Mouse (Mus musculus) lung, adult 18-20 months (tissue): ENCODE data around the gene Metap1.

Experiments used
- DNase-seq, 2 experiments: peaks; one replicate each; pipeline ENCODE4 v3.0.0; 2022; ENCODE audit warnings: mixed read lengths in 2 of 2

The Metap1 gene

DNA sequence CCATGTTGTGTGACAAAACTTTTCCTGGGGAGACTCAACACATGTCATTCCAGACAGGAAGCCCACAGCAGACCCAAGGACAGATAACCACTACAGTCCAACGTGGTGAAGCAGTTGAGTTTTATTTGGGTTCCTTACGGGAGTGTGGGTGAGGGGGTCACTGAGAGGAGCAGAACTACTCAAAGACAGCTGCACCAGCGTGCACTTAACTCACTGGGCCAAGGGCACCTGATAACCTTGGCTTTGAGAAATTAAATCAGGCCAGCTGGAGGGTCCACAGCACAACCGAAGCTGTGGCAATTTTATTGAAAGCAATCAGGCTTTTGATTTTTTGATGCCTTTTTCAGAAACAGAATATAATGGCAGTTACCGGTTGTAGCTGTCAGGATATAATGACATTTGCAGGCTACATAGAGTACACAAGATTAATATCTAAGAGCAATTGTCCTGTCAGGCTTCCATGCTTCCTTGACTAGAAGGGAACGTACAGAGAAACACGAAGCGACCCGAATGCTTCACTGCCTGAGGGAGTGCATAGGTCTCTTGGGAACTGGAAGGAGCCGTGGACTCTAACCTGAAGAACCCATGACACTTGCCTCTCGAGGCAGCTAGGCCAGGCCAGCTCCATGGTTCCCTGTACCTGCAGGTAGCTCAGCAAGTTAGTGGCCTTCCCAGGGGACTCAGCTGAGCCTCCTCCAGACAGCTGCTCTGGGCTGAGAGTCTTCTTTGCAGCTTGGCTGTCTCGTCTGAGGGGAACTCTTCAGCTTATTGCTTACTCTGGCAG, 41.0 kb downstream of the Metap1 start:
- DNase-seq, result no peak

DNA sequence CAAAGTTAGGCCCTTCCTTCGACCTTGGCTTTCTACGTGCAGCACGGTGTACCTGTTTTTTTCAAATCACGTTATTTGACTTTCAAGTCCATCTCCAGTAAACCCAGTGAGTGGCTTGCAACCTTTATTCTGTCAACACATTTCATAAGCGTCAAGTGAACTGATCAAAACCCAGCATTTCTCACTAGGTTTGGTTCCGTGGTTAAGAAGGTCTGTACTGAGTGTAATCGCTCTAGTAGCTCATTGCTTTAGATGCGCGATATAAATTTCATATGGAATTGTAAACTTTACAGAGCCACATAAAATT, 45.9 kb downstream of the Metap1 start:
- no peak for DNase-seq

DNA sequence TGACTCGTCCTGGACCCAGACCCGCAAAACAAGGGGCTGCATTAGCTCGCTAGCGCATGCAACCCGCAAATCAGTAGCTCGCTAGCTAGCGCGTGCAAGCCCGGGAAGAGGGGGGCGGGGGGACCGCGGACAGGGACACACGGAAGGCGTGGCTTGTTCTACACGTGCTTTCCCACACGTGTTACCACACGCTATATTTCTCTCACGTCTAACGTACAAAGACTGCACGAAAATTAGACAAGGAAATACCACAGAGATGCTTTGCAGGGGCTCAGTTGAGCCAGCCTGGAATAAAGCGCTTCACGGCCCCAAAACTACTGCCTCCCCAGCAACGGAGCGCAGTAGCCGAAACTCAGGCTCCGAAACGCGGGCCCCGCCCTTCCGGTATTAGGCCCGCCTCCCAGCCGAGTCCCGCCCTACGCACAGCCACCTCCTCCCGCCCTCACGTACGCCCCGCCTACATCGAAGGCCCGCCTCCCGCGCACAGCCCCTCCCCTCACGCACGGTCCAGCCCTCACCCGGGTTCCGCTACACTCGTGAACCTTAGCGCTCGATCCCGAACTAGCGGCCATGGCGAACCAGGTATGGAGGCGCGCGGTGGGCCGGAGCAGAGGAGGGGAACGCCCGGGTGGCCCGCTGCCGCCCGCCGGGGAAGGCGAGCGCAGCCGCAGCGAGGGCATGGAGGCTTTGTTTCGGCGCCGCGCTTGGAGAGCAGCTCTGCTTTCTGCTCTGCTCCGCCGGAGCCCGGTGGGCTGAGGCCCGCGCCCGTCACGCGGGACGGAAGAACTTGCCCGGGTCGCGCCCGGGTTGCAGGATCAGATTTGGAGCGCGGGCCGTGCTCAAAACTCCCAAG, 46.5 kb downstream of the Metap1 start, which contains the start of gene Adh5:
Gene Adh5 (plus strand): TSS at position 482 of the 853 bp plus-strand sequence.
- DNase-seq, result peak; percentile 92

DNA sequence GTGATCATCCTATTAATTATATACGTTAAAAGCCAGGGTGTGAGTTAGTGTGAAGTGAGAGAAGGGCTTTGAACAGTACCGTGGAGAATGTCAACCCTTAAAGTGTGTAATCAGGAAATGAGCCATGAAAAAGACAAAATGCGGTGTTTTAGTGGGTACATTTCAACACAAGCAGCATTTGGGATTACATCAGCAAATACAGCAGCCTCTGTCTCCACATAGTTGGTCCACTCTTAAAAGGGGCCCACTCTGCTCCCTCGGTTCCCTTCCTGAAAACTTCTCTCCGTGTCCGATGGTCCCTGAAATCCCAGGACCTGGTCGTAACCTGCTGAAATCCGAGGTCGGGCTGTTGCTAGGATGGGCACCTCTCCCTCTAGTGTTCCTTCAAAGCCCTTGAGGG, 47.1 kb downstream of the Metap1 start:
- DNase-seq, result no peak

DNA sequence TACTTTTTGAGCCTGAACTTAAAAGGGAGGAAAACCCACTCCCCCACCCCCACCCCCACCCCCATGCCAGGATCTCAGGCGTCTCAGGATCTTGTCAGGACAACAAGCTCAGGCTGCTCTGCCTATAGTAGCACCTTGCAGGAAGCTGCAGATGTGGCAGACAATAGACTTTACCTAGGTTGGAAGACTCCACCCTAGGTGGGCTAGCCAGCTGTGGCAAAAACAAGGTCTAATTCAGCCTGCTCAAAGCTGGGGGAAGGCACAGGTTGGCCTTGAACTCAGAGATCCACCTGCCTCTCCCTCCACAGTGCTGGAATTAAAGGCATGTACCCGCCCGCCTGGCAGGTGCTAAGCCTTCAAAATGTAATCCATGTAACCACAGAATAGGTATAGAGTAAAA, 50.6 kb downstream of the Metap1 start:
- no peak for DNase-seq

- no peak for DNase-seq
Observed at GRCm38 (mm10) chr3:138431835-138432234, 57.5 kb downstream of the Metap1 start.

- DNase-seq, result no peak
Observed at GRCm38 (mm10) chr3:138430360-138430976, 58.8 kb downstream of the Metap1 start.

GRCm38 (mm10) chr3:138424247-138424646, 65.1 kb downstream of the Metap1 start:
- no peak for DNase-seq

GRCm38 (mm10) chr3:138423664-138424063, 65.7 kb downstream of the Metap1 start:
- DNase-seq, result no peak

GRCm38 (mm10) chr3:138420385-138420784, 68.9 kb downstream of the Metap1 start:
- DNase-seq, result no peak

GRCm38 (mm10) chr3:138419369-138419768, 69.9 kb downstream of the Metap1 start:
- DNase-seq, result no peak

- no peak for DNase-seq
Observed at GRCm38 (mm10) chr3:138415121-138415690, 74.1 kb downstream of the Metap1 start, which contains the start of gene Adh4. TSS of gene Adh4 (plus strand) at chr3:138415466.

- DNase-seq, result no peak
Observed at GRCm38 (mm10) chr3:138410211-138410610, 79.1 kb downstream of the Metap1 start.

GRCm38 (mm10) chr3:138409585-138409984, 79.7 kb downstream of the Metap1 start:
- no peak for DNase-seq
